Mouse (Mus musculus): ENCODE measurements around the gene Ptpn21.

DNA sequence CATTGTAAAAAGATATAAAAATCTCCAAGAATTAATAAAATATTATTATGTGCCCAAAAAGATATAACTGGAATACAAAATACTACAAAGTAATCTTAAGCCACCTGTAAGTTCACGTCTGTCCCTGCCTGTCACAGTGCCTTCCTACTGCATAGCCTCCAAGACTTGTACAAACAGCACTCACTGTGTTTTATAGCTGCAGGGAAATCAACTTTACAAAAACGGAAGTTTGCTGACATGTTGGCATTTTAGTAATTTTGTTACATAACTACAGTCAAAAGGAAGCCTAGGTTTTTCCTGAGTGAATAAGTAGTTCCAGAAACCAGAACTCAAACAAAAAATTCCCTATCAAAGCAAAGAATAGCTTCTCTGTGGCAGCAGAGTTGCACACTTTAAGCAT lies 33.7 kb downstream of the Ptpn21 start:
- no peak for TF ChIP-seq CHD2 (IDR thresholded peaks at IDR 0.05; ENCODE audit: low read depth, low read length)
- no peak for TF ChIP-seq HCFC1 (IDR thresholded peaks at IDR 0.05; ENCODE audit: borderline replicate concordance, insufficient read depth, low read length)
- no peak for TF ChIP-seq ZNF384 (IDR thresholded peaks at IDR 0.05; ENCODE audit: low read depth, low read length)
